Mouse (Mus musculus) macrophage (primary cell): ENCODE measurements around the gene Ppil6. TPM values are rescaled to one million over a fixed set of nuclear protein-coding genes. Genes with fewer than 3 reads are reported as not detected.
A peak's percentile ranks its signal among the peaks of the same experiment; 100 is the strongest.

Experiments
- H3K27ac ChIP-seq: fragments of 350-480 bp; formaldehyde crosslinking; 2 replicates; pipeline ENCODE4 v1.9.0; 2021
- H3K36me3 ChIP-seq: fragments of 350-480 bp; formaldehyde crosslinking; 2 replicates; pipeline ENCODE4 v1.9.0; 2021; ENCODE audit errors: inconsistent target
- H3K4me3 ChIP-seq: fragments of 350-480 bp; formaldehyde crosslinking; 2 replicates; pipeline ENCODE4 v1.9.0; 2021; ENCODE audit errors: inconsistent target
- H3K79me2 ChIP-seq: fragments of 350-480 bp; formaldehyde crosslinking; 2 replicates; pipeline ENCODE4 v1.9.0; 2021; ENCODE audit errors: inconsistent target
- WGBS: methylation state at CpG from one replicate; pipeline ENCODE4 v1.1.7; 2026; ENCODE audit warnings: inconsistent platforms; ENCODE audit not compliant: missing documents; 5-methylcytosine and 5-hydroxymethylcytosine counted together
- polyA plus RNA-seq: library from polyadenylated mRNA; stranded (reverse); fragments of 250-400 nt; gene quantifications from 3 replicates; pipeline ENCODE4 v1.2.4, GENCODE M21; 2018; ENCODE audit warnings: inconsistent platforms
- total RNA-seq, 78 experiments: library from RNA; depleted of rRNA; stranded (reverse); fragments of 250-400 nt; gene quantifications; 1 replicate in 9 of 78; 2 replicates in 24 of 78; 3 replicates in 43 of 78; 4 replicates in 2 of 78; pipeline ENCODE4 v1.2.4; 2018; ENCODE audit warnings: inconsistent platforms in 56 of 78

Ppil6 gene
- 1 to 10 TPM in 10 of 26 experiments, not detected in 16; 1.2 to 4.2 (median 2.4) TPM for total RNA-seq (2018; cell fraction: chromatin; rRNA removed)
- total RNA-seq (2018; cell fraction: cytosol; rRNA removed), result under 1 TPM in 8 of 26 experiments, not detected in 18; 0.10 to 0.41 (median 0.20) TPM
- 1 to 10 TPM in 7 of 26 experiments, under 1 TPM in 1, not detected in 18; 0.89 to 1.7 (median 1.1) TPM for total RNA-seq (2018; cell fraction: nucleus; rRNA removed)
- polyA plus RNA-seq, result 0.22 TPM in 1 of 3 replicates, not detected in the others

DNA sequence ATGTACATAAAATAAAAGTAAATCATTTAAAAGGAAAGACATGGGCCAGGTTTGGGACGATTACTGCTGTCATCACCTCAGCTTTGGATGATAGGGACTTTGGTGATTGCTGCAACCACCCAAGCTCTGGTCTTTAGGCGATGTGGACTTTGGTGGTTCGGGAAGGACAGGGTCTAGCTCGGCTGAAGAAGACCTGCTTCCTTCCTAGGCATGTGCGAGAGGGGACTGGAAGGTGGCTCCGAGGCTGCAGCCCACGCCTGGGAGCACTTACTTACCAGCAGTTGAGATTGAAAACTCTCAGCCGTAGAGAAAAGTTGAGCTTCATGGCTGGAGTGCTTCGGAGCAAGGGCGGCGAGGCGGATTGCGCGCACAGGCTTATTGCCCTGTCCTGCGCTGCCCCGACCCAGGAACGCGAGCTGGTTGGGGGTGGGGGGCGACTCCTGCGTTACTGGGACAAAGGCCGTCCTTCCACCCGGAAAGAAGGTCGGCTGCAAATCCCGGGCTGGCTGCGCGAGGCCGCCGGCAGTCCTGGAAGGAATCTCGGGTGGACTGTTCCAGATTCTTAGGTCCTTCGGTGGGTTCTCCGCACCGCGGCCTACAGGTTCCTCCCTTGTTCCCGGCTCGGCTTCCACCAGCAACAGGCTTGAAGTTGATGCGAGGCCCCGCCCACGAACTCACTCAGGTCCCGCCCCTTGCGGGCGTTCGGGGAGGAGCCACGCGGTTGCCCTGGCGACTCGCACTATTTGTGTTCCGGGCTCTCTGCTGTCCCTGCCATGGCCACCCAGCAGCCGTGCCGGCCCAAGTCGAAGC is at the start of gene Ppil6, which contains the start of gene Smpd2:
Gene Ppil6 (plus strand): TSS at position 732 of the 810 bp plus-strand sequence.
Gene Smpd2 (minus strand): TSS at position 662 of the 810 bp plus-strand sequence.
- WGBS, result 1% methylated on average over 48 of the region's 50 CpGs
- no peaks in the 10 kb centered on the region for H3K79me2 ChIP-seq
- H3K4me3 ChIP-seq, result peak within 1 kb of the TSS; percentile 52
- peaks cover 31% of the 10 kb centered on the region for H3K36me3 ChIP-seq
- 0 out of 2 replicates have a peak within 1 kb of the TSS, but pooled peaks have one; percentile 21 for H3K27ac ChIP-seq

- no peaks in the 10 kb centered on the region for H3K36me3 ChIP-seq
- no peak overlapping the region for H3K4me3 ChIP-seq
- no peak overlapping the region for H3K27ac ChIP-seq
- WGBS, result 56% methylated on average over 1 of the region's 1 CpGs
- H3K79me2 ChIP-seq, result peaks cover 27% of the 10 kb centered on the region
Measured at GRCm38 (mm10) chr10:41448216-41448615, 42.0 kb upstream of the Ppil6 start.

GRCm38 (mm10) chr10:41449684-41450083 is 40.6 kb upstream of the Ppil6 start:
- Histone ChIP-seq H3K4me3 (peak overlapping the region; percentile 64), H3K27ac (peak overlapping the region; percentile 24; the same call in 1 of the 2 replicates), H3K79me2 (peaks cover 35% of the 10 kb centered on the region), H3K36me3 (no peaks in the 10 kb centered on the region)
- 8% methylated on average over 14 of the region's 14 CpGs for WGBS

- Histone ChIP-seq H3K79me2 (peaks cover 35% of the 10 kb centered on the region), H3K36me3 (peaks cover 5% of the 10 kb centered on the region), H3K27ac (peak within 1 kb of the TSS; percentile 24; the same call in 1 of the 2 replicates), H3K4me3 (peak within 1 kb of the TSS; percentile 64)
- under 1% methylated on average over 49 of the region's 49 CpGs for WGBS
Measured at GRCm38 (mm10) chr10:41450137-41450670, 40.0 kb upstream of the Ppil6 start, which contains the start of gene Zbtb24. TSS of gene Zbtb24 (plus strand) at chr10:41450383.

- 55% methylated on average over 15 of the region's 18 CpGs for WGBS
- H3K4me3 ChIP-seq, result peak overlapping the region; percentile 59
- peaks cover 12% of the 10 kb centered on the region for H3K36me3 ChIP-seq
- H3K27ac ChIP-seq, result peak overlapping the region; percentile 24; the same call in 1 of the 2 replicates
- peaks cover 35% of the 10 kb centered on the region for H3K79me2 ChIP-seq
Measured at GRCm38 (mm10) chr10:41450780-41451522, 39.3 kb upstream of the Ppil6 start.

- Histone ChIP-seq H3K36me3 (peaks cover 19% of the 10 kb centered on the region), H3K27ac (no peak overlapping the region), H3K79me2 (peaks cover 35% of the 10 kb centered on the region), H3K4me3 (no peak overlapping the region)
- 96% methylated on average over 9 of the region's 9 CpGs for WGBS
Measured at GRCm38 (mm10) chr10:41451656-41452055, 38.6 kb upstream of the Ppil6 start.

- Histone ChIP-seq H3K27ac (no peak overlapping the region), H3K79me2 (peaks cover 35% of the 10 kb centered on the region), H3K36me3 (peaks cover 27% of the 10 kb centered on the region), H3K4me3 (no peak overlapping the region)
- 93% methylated on average over 3 of the region's 3 CpGs for WGBS
Measured at GRCm38 (mm10) chr10:41452791-41453190, 37.4 kb upstream of the Ppil6 start.

DNA sequence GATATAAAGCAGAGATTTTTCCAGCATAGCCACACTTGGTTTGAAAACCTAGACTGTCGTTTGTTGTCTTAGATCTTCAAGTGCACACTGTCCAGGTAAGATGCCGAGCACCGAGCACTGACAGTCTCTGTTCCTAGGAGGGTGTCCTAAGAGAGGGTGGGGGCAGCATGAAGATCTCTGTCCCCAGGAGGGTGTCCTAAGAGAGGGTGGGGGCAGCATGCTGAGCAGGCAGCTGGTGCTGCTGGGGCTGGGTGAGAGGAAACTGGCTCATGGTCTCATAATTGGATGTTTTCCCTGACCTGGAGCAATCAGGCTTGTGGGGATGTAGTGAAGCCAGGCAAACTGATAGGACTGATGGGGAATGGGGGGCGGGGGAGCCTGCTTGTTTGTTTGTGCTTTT is 30.2 kb upstream of the Ppil6 start:
- Histone ChIP-seq H3K4me3 (no peak overlapping the region), H3K36me3 (peaks cover 47% of the 10 kb centered on the region), H3K27ac (no peak overlapping the region), H3K79me2 (no peaks in the 10 kb centered on the region)
- WGBS, result 98% methylated on average over 4 of the region's 4 CpGs

DNA sequence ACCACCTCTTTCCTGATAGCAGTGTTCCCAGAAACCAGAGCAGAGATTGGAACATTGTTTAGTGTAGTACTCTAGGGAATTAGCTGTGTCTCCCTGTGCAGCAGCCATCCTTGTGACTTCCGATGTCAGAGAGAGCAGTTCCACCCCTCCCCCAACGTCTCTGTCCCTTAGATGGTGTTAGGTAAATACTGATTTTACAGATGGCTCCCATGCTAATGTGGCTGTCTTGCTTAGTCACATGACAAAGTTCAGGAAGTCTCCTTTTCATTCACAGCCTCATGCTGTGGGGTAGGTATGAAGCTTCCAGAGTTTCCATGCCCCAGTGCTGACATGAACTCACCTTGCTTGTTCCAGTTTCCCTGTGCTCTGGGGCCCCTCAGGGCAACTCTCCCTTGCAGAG is 29.7 kb upstream of the Ppil6 start:
- no peak overlapping the region for H3K27ac ChIP-seq
- no peaks in the 10 kb centered on the region for H3K79me2 ChIP-seq
- 75% methylated on average over 2 of the region's 2 CpGs for WGBS
- no peak overlapping the region for H3K4me3 ChIP-seq
- peaks cover 44% of the 10 kb centered on the region for H3K36me3 ChIP-seq

DNA sequence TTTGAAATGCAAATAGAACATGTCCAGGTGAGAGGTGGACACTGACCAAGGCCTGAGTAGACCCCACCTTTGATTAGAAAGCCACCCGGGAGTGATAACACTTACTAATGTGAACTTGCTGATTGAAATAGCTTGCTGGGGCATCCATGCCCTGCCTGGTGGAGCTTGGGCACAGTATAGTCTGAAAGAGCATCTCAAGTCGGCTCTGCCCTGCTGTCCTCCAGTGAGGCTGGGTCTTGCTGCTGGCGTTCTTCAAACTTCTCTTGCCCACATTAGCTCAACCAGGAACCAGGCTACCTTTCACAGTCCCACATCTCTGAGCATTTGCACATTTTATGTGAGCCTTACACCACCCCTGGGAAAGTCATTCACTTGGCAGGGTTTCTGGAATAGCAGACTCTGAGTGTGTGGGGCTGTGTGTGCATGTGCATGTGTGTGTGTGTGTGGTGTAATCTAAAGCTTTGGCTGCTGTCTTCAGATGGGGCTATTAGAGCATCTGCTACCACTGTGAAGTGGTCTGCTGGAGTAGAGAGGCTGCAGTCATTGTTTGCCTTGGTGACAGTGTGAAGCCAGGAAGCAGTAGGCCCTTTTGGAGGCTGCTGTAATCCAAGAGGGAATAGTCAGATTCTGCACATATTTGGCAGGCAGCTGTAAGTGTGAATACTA is 29.0 kb upstream of the Ppil6 start:
- WGBS, result 98% methylated on average over 2 of the region's 3 CpGs
- Histone ChIP-seq H3K27ac (no peak overlapping the region), H3K36me3 (peaks cover 37% of the 10 kb centered on the region), H3K4me3 (no peak overlapping the region), H3K79me2 (no peaks in the 10 kb centered on the region)

GRCm38 (mm10) chr10:41464401-41464955 is 25.8 kb upstream of the Ppil6 start:
- no peaks in the 10 kb centered on the region for H3K79me2 ChIP-seq
- H3K27ac ChIP-seq, result no peak overlapping the region
- H3K4me3 ChIP-seq, result no peak overlapping the region
- H3K36me3 ChIP-seq, result peaks cover 25% of the 10 kb centered on the region
- WGBS, result 95% methylated on average over 15 of the region's 15 CpGs

GRCm38 (mm10) chr10:41467325-41467724 is 22.9 kb upstream of the Ppil6 start:
- 88% methylated on average over 6 of the region's 6 CpGs for WGBS
- Histone ChIP-seq H3K4me3 (no peak overlapping the region), H3K79me2 (no peaks in the 10 kb centered on the region), H3K36me3 (peaks cover 17% of the 10 kb centered on the region), H3K27ac (no peak overlapping the region)

GRCm38 (mm10) chr10:41470693-41471092 is 19.5 kb upstream of the Ppil6 start:
- no peak overlapping the region for H3K27ac ChIP-seq
- no peak overlapping the region for H3K4me3 ChIP-seq
- WGBS, result 89% methylated on average over 3 of the region's 3 CpGs
- no peaks in the 10 kb centered on the region for H3K79me2 ChIP-seq
- no peaks in the 10 kb centered on the region for H3K36me3 ChIP-seq
